Mouse (Mus musculus): ENCODE results near the gene Dtnb. TPM values are rescaled to one million over a fixed set of nuclear protein-coding genes. Genes with fewer than 3 reads are reported as not detected.
A peak's percentile ranks its signal among the peaks of the same experiment; 100 is the strongest.

Gene Dtnb
- total RNA-seq, 2 experiments from 2014 or later = 5.8 to 6.7 TPM

GRCm38 (mm10) chr12:3723762-3724161 is 151.6 kb downstream of the Dtnb start:
- peak in 1 of 2 experiments; percentile 32 for DNase-seq
- intact Hi-C loops (cut with DNase I) = no loop called here

- intact Hi-C loops (cut with DNase I) = no loop called here
- no peak for DNase-seq
These were observed 152.7 kb downstream of the Dtnb start for GRCm38 (mm10) chr12:3724822-3725370.

- no peak for DNase-seq
- intact Hi-C loops (cut with DNase I) = no loop called here
These were observed 157.4 kb downstream of the Dtnb start for GRCm38 (mm10) chr12:3729521-3730075.

- intact Hi-C loops (cut with DNase I) = no loop called here
- no peak for DNase-seq
These were observed 160.6 kb downstream of the Dtnb start for GRCm38 (mm10) chr12:3732623-3733265.

- intact Hi-C loops (cut with DNase I) = no loop called here
- DNase-seq = no peak
These were observed 161.1 kb downstream of the Dtnb start for GRCm38 (mm10) chr12:3733328-3733727.

- intact Hi-C loops (cut with DNase I) = no loop called here
- no peak for DNase-seq
These were observed 164.8 kb downstream of the Dtnb start for GRCm38 (mm10) chr12:3737009-3737408.

GRCm38 (mm10) chr12:3738741-3739529 is 166.8 kb downstream of the Dtnb start:
- intact Hi-C loops (cut with DNase I) = no loop called here
- DNase-seq = no peak

GRCm38 (mm10) chr12:3739749-3740704 is 167.8 kb downstream of the Dtnb start:
- no peak for DNase-seq
- intact Hi-C loops (cut with DNase I) = no loop called here

GRCm38 (mm10) chr12:3740705-3741081 is 168.5 kb downstream of the Dtnb start:
- DNase-seq = no peak
- intact Hi-C loops (cut with DNase I) = no loop called here

GRCm38 (mm10) chr12:3745432-3746105 is 173.4 kb downstream of the Dtnb start:
- intact Hi-C loops (cut with DNase I) = no loop called here

GRCm38 (mm10) chr12:3746369-3746768 is 174.2 kb downstream of the Dtnb start:
- no peak for DNase-seq
- intact Hi-C loops (cut with DNase I) = no loop called here

More at GRCm38 (mm10) chr12:3745432-3746105, 173.4 kb downstream of the Dtnb start:
- peak in 1 of 2 experiments; percentile 54 for DNase-seq

GRCm38 (mm10) chr12:3747583-3747982 is 175.4 kb downstream of the Dtnb start:
- intact Hi-C loops (cut with DNase I) = no loop called here
- DNase-seq = no peak

GRCm38 (mm10) chr12:3755522-3755921 is 183.3 kb downstream of the Dtnb start:
- intact Hi-C loops (cut with DNase I) = loop anchor here (5.0 kb wide), 1 partner anchor 37 kb away; no protein-coding TSS in a partner anchor
- no peak for DNase-seq

GRCm38 (mm10) chr12:3756216-3756615 is 184.0 kb downstream of the Dtnb start:
- intact Hi-C loops (cut with DNase I) = loop anchor here (5.0 kb wide), 1 partner anchor 36 kb away; no protein-coding TSS in a partner anchor
- DNase-seq = no peak

GRCm38 (mm10) chr12:3758127-3758526 is 185.9 kb downstream of the Dtnb start:
- intact Hi-C loops (cut with DNase I) = loop anchor here (5.0 kb wide), 1 partner anchor 34 kb away; no protein-coding TSS in a partner anchor
- no peak for DNase-seq

GRCm38 (mm10) chr12:3759419-3759818 is 187.2 kb downstream of the Dtnb start:
- intact Hi-C loops (cut with DNase I) = loop anchor here (1.0 to 5.0 kb wide), 2 partner anchors 33 to 47 kb away; partner anchors contain the start of gene Dnmt3a

GRCm38 (mm10) chr12:3760876-3761590 is 188.9 kb downstream of the Dtnb start:
- intact Hi-C loops (cut with DNase I) = no loop called here
- DNase-seq = no peak

More at GRCm38 (mm10) chr12:3759419-3759818, 187.2 kb downstream of the Dtnb start:
- DNase-seq = peak; percentile 55 to 58

GRCm38 (mm10) chr12:3761591-3762295 is 189.6 kb downstream of the Dtnb start:
- intact Hi-C loops (cut with DNase I) = no loop called here

More at GRCm38 (mm10) chr12:3761591-3762295, 189.6 kb downstream of the Dtnb start:
- DNase-seq = no peak

All from heart, postnatal 36 days (tissue).